Mouse (Mus musculus) urinary bladder, postnatal 36 days (tissue): Measurements from ENCODE around the gene Plxnb2.

ENCODE experiments used
- DNase-seq, 2 experiments: peaks; one replicate each; pipeline ENCODE4 v3.0.0; 2022; ENCODE audit warnings: low spot score in 2 of 2, mixed read lengths in 1 of 2

Gene Plxnb2

DNA sequence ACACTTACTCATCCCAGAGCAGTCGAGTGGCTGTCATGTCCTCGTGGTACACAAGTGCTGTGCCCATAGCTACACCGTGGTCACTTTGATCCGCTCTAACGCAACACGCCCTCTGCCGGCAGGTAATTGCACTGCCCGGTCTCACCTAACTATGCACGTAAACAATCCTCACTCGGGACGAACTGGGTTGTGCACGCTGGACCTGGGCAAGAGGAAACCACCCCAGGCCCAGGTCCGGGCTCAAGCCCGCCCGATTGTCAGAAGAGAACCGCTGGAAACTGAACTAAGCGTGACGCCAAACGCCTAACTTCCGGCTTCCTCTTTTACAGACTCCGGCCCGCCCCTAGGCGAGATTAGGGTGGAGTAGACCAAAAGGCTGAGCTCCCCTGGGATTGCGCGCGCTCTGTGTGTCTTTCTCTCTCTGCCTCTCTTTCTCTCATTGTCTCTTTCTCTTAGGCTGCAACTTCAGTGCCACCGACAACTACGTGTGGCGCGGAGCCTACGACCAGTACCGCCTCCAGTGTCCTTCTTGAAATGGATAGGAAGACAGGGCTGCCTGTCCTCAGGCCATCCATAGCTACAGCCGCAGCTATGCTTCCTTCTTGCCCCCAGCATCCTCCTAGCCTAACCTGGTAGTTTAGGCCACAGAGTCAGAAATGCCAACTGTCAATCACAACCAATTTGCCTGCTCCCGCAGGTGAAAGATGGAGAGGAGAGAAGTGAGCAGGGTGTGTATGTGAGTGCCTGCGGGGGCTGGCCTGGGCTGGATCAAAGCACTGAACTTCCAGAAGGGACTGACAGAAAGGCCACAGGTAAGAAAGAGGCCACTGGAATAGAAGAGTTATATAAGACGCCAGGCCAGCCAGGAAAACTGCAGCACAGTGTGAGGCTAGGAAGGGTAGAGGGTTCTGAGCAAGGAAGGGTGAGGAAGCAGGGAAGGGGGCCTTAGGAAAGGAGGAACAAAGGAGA is 51.9 kb downstream of the Plxnb2 start, which contains the start of gene Hdac10:
TSS of gene Hdac10 (minus strand) at position 319 of the 969 bp plus-strand sequence.
- DNase-seq: peak; percentile 84 to 85

DNA sequence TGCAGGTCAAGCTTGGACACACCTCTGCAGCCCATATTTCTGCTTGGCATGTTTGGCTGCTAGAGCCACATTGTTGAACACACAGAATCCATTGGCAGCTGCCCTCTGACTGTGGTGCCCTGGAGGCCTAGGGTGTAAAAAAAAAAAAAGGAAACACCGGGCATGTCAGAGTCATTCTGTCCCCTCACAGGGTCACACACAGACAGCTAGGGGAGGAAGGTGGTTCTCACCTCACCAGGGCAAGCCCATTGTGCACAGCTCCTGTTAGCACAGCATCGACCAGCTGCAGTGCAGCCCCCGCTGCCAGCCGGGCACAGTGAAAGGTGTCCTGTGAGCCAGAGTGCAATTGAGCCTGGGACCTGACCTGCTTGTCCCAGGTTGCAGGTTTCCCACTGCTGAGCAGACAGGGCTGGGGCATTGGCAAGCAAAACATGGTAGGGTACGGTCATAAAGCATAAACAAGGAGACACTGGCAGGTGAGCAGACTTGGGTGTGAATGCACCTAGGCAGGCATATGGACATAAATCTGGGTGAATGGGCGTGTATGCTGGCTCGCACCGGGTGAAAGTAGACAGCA is 53.1 kb downstream of the Plxnb2 start:
- DNase-seq: no peak

- no peak for DNase-seq
Measured at GRCm38 (mm10) chr15:89126622-89127021, 54.0 kb downstream of the Plxnb2 start.

GRCm38 (mm10) chr15:89125351-89125750 is 55.2 kb downstream of the Plxnb2 start:
- DNase-seq: no peak

- DNase-seq: no peak
Measured at GRCm38 (mm10) chr15:89124312-89124711, 56.3 kb downstream of the Plxnb2 start.

DNA sequence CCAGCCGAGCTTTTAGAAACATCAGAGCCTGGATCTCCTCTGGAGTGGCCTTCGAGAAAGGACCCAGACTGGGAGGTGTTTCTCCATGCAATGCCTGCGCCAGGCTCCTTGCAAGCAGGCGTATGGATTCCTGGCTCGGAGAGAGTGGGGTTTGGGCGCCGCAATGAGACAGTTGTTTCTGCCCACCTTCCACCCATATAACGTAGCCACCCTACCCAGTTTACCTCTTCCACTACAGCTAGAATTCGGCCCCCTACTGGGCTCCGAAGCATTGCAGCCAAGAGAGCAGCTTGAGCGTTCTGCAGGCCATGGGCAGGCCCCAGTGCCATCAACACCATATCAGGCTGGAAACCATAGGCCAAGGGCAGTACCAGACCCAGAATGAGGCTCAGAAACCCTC is 57.0 kb downstream of the Plxnb2 start:
- no peak for DNase-seq

DNA sequence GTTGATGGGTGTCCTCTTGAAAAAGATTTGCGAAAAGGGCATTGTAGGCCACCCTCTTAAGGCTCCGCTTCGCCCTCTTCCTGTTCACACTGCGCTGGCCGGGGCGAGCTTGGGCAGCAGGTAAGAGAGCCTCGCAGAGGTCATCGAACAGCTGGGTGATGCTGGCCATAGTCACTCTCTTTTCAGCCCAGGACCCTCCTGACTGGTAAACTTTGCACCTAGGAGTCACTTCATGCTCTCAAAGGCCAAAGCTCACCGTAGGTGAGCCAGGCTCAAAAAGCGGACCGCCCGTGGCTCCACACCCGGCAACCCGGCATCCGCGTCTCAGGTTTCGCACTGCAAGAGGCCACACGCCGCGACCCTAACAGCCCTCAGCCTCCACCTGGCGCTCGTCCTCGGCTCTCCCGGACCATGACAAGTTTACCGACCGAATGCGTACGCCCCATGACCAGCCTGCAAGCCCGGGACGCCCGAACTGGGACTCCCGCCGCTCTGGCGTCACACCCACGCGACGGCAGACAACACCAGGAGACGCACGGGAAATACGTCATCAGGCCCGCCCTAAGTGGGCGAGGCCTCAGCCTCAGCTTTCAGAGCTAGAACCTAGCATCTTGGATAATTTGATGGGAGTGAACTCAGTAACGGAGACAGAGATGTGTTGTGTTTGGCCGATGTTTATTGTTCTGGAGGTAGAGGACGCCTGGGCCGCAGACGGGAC is 57.8 kb downstream of the Plxnb2 start, which contains the start of gene Tubgcp6:
TSS of gene Tubgcp6 (minus strand) at position 464 of the 718 bp plus-strand sequence.
- DNase-seq: peak; percentile 93 to 95

GRCm38 (mm10) chr15:89118007-89118406 is 62.6 kb downstream of the Plxnb2 start:
- no peak for DNase-seq

DNA sequence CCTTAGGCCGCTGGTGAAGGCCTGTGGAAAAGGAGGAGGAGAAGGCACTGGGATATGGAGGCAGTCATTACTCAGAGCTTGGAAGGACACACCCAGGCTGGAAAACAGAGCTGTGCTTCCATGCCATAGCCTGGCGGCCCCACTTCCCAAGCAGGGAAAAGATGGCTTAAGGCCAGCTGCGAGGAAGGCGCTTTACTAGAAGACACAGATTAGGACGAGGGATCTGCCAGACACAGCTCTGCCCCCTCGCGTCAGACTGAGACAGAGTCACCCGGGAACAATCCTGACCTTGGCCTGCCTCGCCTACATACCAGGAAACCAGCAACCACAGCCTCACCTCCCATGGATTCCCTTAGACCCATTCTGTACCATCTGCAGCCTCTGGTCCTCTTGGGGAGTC is 70.4 kb downstream of the Plxnb2 start:
- no peak for DNase-seq

DNA sequence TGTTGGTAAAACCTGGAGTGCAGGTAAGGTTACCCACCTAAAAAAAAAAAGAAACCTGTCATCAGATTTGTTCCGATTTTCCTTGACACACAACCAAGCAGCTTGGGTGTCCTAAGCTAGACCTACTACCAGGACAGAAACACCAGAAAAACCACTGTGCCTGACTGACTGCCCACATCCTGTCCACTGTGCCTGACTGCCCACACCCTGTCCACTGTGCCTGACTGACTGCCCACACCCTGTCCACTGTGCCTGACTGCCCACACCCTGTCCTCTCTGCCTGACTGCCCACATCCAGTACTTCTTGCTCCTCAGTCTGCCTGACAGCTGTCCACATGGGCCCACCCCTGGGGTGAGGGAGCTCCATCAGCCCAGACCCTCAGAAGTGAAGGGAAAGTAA is 73.6 kb downstream of the Plxnb2 start:
- DNase-seq: no peak

- DNase-seq: no peak
Measured at GRCm38 (mm10) chr15:89106073-89106472, 74.5 kb downstream of the Plxnb2 start.
